Mouse (Mus musculus) neural tube, embryonic 15.5 days (tissue): ENCODE results near the gene Prpf6. TPM values are rescaled to one million over a fixed set of nuclear protein-coding genes. Genes with fewer than 3 reads are reported as not detected.

Source experiments
- ATAC-seq: fragments of 200-750 bp; cut with Nextera tagmentation; 2 replicates; pipeline ENCODE4 v1.8.0; 2017; ENCODE audit warnings: mild to moderate bottlenecking, moderate TSS enrichment, moderate library complexity; ENCODE audit not compliant: low FRiP score
- H3K27ac ChIP-seq: fragments of 300-500 bp; sonication (generic); replicated peaks from 2 replicates; pipeline ENCODE4 v1.5.1; 2015; ENCODE audit warnings: mild to moderate bottlenecking, inconsistent platforms
- H3K27me3 ChIP-seq: fragments of 300-500 bp; sonication (generic); replicated peaks from 2 replicates; pipeline ENCODE4 v1.6.1; 2015; ENCODE audit warnings: inconsistent platforms
- H3K36me3 ChIP-seq: fragments of 300-500 bp; sonication (generic); 2 replicates; pipeline ENCODE4 v1.6.1; 2015; ENCODE audit warnings: inconsistent platforms
- H3K4me1 ChIP-seq: fragments of 300-500 bp; sonication (generic); 2 replicates; pipeline ENCODE4 v1.6.1; 2015; ENCODE audit warnings: inconsistent platforms
- H3K4me2 ChIP-seq: fragments of 300-500 bp; sonication (generic); 2 replicates; pipeline ENCODE4 v1.6.1; 2015; ENCODE audit warnings: inconsistent platforms, mild to moderate bottlenecking, moderate library complexity
- H3K4me3 ChIP-seq: fragments of 300-500 bp; sonication (generic); replicated peaks from 2 replicates; pipeline ENCODE4 v1.5.1; 2015; ENCODE audit warnings: mild to moderate bottlenecking, inconsistent platforms
- H3K9ac ChIP-seq: fragments of 300-500 bp; sonication (generic); replicated peaks from 2 replicates; pipeline ENCODE4 v1.6.1; 2015; ENCODE audit warnings: mild to moderate bottlenecking, inconsistent platforms
- H3K9me3 ChIP-seq: fragments of 300-500 bp; sonication (generic); replicated peaks from 2 replicates; pipeline ENCODE4 v1.6.1; 2016; ENCODE audit warnings: inconsistent platforms
- WGBS: fragments of 180-500 bp; shearing (Covaris S2); methylation state at CpG from one replicate; pipeline ENCODE4 v1.1.7; 2015; ENCODE audit warnings: mixed read lengths; 5-methylcytosine and 5-hydroxymethylcytosine counted together
- polyA plus RNA-seq: library from polyadenylated mRNA; unstranded; fragments of >200 nt; fragmentation: Nextera tagmentation; extraction: Ambion mirVana; gene quantifications from 2 replicates; pipeline ENCODE4 v1.2.1, GENCODE M21; 2015

Prpf6 gene
- polyA plus RNA-seq, 1 experiment from 2014 or later: 58.2 TPM

DNA sequence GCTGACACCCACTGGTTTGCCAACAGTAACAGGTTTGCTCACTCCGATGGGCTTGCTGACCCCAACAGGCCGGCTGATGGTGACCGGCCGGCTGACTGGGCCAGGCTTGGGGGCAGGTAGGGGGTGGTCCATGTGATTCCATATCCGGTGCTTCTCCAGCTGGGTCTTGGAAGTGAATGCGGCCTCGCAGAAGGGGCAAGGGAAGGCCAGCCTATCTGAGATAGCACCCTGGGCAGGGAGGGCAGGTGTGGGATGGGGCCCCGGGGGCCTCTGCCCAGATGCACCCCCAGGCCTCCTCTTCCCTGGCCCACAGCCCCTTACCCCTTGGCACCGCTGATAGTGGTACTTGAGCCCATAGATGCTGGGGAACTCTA lies 1.9 kb upstream of the Prpf6 start:
- Histone ChIP-seq H3K36me3 (peaks cover 60% of the 10 kb centered on the region), H3K27ac (no peak overlapping the region), H3K4me2 (no peak overlapping the region), H3K27me3 (no peaks in the 10 kb centered on the region), H3K9me3 (no peaks in the 10 kb centered on the region), H3K9ac (no peak overlapping the region), H3K4me1 (peaks cover 35% of the 10 kb centered on the region), H3K4me3 (no peak overlapping the region)
- ATAC-seq: no peak
- WGBS: 96% methylated on average over 9 of the region's 9 CpGs

- Histone ChIP-seq H3K27me3 (no peaks in the 10 kb centered on the region), H3K4me3 (no peak overlapping the region), H3K9ac (no peak overlapping the region), H3K4me1 (peaks cover 37% of the 10 kb centered on the region), H3K9me3 (no peaks in the 10 kb centered on the region), H3K4me2 (peak overlapping the region; percentile 90), H3K36me3 (peaks cover 52% of the 10 kb centered on the region), H3K27ac (no peak overlapping the region)
- no peak for ATAC-seq
- 93% methylated on average over 5 of the region's 5 CpGs for WGBS
Measured at GRCm38 (mm10) chr2:181590471-181590870, 1.2 kb upstream of the Prpf6 start.

DNA sequence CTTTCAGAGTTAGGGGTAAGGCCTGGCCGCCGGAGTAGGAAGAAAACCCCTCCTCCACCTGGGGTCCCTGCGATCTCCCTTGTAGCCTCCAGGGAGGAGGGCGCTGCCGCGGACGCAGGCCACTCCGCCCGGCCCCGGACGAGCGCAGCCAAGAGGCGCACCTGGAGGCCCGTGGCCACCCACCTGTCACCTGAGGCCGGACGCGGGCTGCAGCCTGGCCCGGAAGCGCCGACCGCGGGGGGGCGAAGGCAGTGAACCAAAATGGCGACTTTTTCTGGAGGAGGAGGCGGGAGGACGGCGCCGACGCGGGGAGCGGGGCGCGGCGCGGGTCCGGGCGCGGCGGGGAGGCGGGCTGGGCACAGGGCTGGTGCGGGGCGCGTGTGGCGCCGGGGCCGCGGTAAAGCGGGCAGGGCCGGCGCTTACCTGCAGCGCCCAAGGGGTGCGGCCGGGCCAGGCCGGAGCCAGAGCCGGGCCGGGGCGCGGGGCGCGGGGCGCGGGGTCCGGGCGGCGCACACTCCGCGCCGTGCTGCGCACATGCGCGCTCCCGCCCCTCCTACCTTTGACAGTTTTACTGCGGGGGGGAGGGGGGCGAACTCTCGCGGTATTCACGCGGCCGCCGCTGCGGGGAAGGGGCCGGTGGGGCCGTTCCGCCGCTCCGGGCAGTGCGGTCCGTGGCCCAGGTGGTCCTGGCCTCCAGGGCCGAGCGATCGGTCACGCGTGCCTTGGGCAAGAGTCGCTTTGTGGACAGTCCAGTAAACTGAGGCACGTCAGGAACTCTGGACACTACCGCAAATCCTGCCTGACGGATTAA lies 768 bp downstream of the Prpf6 start, which contains the start of gene Zfp512b:
Gene Zfp512b, minus strand, starts transcription at position 573 of the 811 bp plus-strand sequence.
- H3K4me3 ChIP-seq: peak within 1 kb of the TSS; percentile 83
- no peaks in the 10 kb centered on the region for H3K27me3 ChIP-seq
- H3K9me3 ChIP-seq: no peaks in the 10 kb centered on the region
- peaks cover 47% of the 10 kb centered on the region for H3K36me3 ChIP-seq
- under 1% methylated on average over 59 of the region's 97 CpGs for WGBS
- H3K27ac ChIP-seq: peak within 1 kb of the TSS; percentile 95
- peak within 1 kb of the TSS; percentile 90 for H3K9ac ChIP-seq
- H3K4me1 ChIP-seq: peaks cover 43% of the 10 kb centered on the region
- peak; percentile 90 for ATAC-seq
- H3K4me2 ChIP-seq: peak within 1 kb of the TSS; percentile 90

- peak; percentile 22; the same call in 1 of the 2 replicates for ATAC-seq
- H3K27ac ChIP-seq: peak overlapping the region; percentile 95
- WGBS: 3% methylated on average over 6 of the region's 6 CpGs
- H3K4me2 ChIP-seq: peak overlapping the region; percentile 90
- peak overlapping the region; percentile 90 for H3K9ac ChIP-seq
- peaks cover 42% of the 10 kb centered on the region for H3K36me3 ChIP-seq
- no peaks in the 10 kb centered on the region for H3K9me3 ChIP-seq
- peaks cover 47% of the 10 kb centered on the region for H3K4me1 ChIP-seq
- peak overlapping the region; percentile 83 for H3K4me3 ChIP-seq
- no peaks in the 10 kb centered on the region for H3K27me3 ChIP-seq
Measured at GRCm38 (mm10) chr2:181593042-181593421, 1.4 kb downstream of the Prpf6 start.

- Histone ChIP-seq H3K4me2 (no peak overlapping the region), H3K9me3 (no peaks in the 10 kb centered on the region), H3K36me3 (peaks cover 33% of the 10 kb centered on the region), H3K27ac (no peak overlapping the region), H3K27me3 (no peaks in the 10 kb centered on the region), H3K9ac (no peak overlapping the region), H3K4me3 (no peak overlapping the region), H3K4me1 (peaks cover 53% of the 10 kb centered on the region)
- no peak for ATAC-seq
Measured at GRCm38 (mm10) chr2:181593937-181594336, 2.3 kb downstream of the Prpf6 start.

DNA sequence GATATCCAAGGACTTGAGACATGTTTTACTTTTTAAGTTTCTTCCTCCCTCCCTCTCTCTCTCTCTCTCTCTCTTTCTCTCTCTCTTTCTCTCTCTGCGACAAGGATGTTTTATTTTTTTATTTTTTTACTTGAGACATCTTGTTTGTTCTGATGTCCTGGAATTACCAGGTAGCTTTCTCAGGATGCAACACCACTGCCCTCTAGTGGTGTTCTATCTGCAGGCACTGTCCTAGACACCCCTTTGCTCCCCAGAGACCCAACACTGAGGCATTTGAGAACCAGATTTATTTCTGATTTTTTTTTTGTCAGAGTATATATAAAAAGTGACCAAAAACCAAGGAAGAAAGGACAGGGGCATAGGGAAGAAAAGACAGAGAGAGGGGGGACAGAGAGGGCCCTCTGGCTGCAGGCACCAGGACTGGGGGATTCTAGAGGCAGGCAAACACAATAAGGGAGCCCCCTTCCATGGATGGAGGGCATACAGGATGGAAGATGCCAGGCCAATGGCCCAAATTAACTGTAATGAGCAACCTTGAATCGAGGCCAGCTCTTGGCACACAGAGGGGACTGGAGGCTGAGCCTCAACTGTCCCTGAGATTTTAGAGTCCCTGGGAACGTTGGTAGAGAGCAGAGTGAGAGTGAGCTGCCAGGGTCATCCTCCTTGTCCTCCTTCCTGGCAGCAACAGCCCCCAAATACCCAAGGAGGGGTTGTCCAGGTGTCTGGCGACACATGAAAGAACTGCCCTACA lies 3.5 kb downstream of the Prpf6 start:
- H3K9me3 ChIP-seq: no peaks in the 10 kb centered on the region
- H3K4me1 ChIP-seq: peaks cover 59% of the 10 kb centered on the region
- no peak for ATAC-seq
- peaks cover 21% of the 10 kb centered on the region for H3K36me3 ChIP-seq
- H3K9ac ChIP-seq: no peak overlapping the region
- no peak overlapping the region for H3K27ac ChIP-seq
- H3K4me3 ChIP-seq: no peak overlapping the region
- 70% methylated on average over 4 of the region's 4 CpGs for WGBS
- no peaks in the 10 kb centered on the region for H3K27me3 ChIP-seq
- no peak overlapping the region for H3K4me2 ChIP-seq

DNA sequence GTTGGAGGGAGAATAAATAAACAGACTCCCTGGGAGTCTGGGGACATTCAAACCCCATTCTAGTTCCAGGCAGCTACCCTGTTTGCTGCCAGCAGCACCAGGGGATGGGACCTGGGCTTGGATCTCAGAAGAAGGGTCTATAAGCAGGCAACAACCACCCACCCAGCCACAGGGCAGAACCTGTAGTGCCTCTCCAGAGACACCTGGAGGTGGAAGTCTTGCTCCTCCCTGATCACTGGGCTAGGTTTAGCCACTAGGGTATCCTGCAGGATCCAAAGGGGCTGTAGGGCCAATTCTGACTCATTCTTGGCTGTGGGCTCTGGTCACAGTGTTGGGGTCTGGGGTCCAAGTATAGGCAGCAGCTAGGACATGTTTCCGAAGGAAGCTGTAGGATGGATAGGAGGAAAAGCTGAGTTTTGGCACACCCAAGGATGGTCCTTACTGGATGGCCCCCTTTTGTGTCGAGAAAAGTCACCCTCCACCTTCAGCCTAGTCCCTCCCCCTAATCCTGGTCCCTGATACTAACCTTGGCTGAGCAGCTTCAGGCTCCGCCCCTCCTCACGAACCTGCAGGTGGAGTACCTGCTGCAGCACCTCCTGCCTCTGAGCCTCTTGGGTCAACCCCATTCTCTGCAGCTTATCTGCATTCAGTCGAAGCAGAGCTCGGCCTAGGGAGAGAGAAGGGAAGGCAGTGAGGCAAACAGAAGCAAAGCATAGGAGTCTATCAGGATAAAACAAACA lies 4.7 kb downstream of the Prpf6 start:
- ATAC-seq: no peak
- no peak overlapping the region for H3K9ac ChIP-seq

DNA sequence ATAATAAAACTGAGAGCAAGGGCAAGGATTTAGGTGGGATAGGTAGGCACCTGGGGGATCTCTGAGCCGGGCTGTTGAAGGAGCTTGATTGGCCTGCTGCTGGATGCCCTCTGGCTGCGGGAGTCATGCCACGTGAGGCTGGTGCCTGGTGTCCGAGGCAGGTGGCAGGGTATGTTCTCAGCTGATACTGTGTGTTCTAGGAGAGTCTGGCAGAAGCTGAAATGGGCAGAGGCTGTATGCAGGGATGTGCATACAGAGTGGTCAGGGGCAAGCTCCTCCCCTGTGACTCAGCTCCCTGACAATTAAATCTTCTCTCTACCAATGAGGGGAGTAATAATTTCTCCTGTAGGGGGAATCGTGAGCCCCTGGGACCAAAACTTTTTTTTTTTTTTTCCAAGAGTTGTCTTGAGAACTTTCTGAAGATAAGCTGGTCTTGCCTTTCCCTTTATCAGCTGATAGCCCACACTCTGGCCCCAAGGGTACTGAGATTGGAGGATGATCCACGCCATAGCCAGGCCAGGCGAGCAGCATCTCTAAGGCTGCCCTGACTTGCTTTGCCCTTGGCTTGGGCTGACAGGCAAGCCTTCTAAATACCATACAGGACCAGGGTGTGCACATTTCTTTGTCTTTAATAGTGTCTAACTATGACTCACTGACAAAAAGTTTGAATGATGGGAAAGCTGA lies 5.9 kb downstream of the Prpf6 start:
- WGBS: 75% methylated on average over 7 of the region's 7 CpGs
- Histone ChIP-seq H3K27me3 (no peaks in the 10 kb centered on the region), H3K9me3 (no peaks in the 10 kb centered on the region), H3K9ac (no peak overlapping the region; the same call in 1 of the 2 replicates), H3K4me1 (peaks cover 58% of the 10 kb centered on the region), H3K4me3 (peak overlapping the region; percentile 74), H3K36me3 (peaks cover 13% of the 10 kb centered on the region), H3K4me2 (peak overlapping the region; percentile 89), H3K27ac (no peak overlapping the region)
- ATAC-seq: no peak

More for the DNA sequence above, 4.7 kb downstream of the Prpf6 start:
- Histone ChIP-seq H3K27me3 (no peaks in the 10 kb centered on the region), H3K9me3 (no peaks in the 10 kb centered on the region), H3K4me2 (no peak overlapping the region), H3K27ac (no peak overlapping the region), H3K4me1 (peaks cover 53% of the 10 kb centered on the region), H3K4me3 (no peak overlapping the region), H3K36me3 (peaks cover 13% of the 10 kb centered on the region)
- 64% methylated on average over 6 of the region's 6 CpGs for WGBS

DNA sequence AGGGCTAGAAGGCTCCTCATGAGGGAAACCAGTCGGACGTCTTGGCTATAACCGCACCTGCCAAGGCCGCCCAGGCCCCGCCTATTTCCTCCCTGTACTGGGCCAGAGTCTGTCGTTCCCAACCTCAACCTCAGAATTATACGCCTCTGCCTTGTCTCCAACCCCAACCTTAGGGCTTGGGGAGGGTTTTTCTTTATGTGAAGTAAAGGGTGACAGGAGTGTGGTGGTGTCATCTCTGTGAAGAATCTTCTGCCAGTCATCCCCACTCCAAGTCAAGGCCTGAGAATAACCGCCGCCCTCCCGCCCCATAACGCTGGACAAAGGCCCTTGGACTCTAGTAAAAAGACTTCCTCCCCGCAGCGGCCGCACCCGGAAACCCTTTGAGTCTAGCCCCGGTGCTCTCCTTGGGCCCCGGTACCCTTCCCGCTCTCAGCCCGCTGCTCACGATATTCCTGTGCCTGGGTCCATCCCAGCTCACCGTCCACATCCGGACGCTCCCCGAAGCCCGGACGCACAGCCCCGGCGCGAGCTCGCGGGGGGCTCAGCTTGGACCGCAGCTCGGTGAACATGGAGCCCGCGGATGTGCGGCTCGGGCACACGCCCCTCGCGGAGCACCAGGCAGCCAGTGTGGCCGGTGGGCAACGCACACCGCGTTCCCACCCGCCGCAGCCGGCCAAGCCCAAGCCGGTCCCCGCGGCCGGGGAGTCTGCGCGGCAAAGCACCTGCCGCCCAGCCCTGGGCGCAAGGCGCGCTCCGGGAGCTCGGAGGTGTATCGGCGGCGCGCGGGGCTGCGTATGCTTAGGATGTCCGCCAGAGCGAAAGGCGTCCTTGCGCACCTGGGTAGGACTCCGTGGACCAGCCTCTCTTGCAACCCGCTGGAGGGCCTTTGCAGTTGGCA lies 7.0 kb downstream of the Prpf6 start, which contains the start of gene Samd10:
Gene Samd10, minus strand, starts transcription at position 759 of the 898 bp plus-strand sequence.
- peaks cover 57% of the 10 kb centered on the region for H3K4me1 ChIP-seq
- peaks cover 13% of the 10 kb centered on the region for H3K36me3 ChIP-seq
- no peaks in the 10 kb centered on the region for H3K9me3 ChIP-seq
- H3K27ac ChIP-seq: peak within 1 kb of the TSS; percentile 92
- peak within 1 kb of the TSS; percentile 89 for H3K4me2 ChIP-seq
- peak within 1 kb of the TSS; percentile 90 for H3K9ac ChIP-seq
- no peaks in the 10 kb centered on the region for H3K27me3 ChIP-seq
- under 1% methylated on average over 71 of the region's 71 CpGs for WGBS
- peak within 1 kb of the TSS; percentile 74 for H3K4me3 ChIP-seq
- ATAC-seq: peak; percentile 51

GRCm38 (mm10) chr2:181600226-181600758 lies 8.6 kb downstream of the Prpf6 start:
- peaks cover 52% of the 10 kb centered on the region for H3K4me1 ChIP-seq
- peak overlapping the region; percentile 51; the same call in 1 of the 2 replicates for H3K9ac ChIP-seq
- peak overlapping the region; percentile 88 for H3K27ac ChIP-seq
- H3K4me3 ChIP-seq: peak overlapping the region; percentile 88
- no peaks in the 10 kb centered on the region for H3K9me3 ChIP-seq
- WGBS: 60% methylated on average over 6 of the region's 6 CpGs
- H3K4me2 ChIP-seq: peak overlapping the region; percentile 73
- H3K36me3 ChIP-seq: peaks cover 13% of the 10 kb centered on the region
- H3K27me3 ChIP-seq: no peaks in the 10 kb centered on the region
- ATAC-seq: no peak; the same call in 1 of the 2 replicates
